Mouse (Mus musculus) neural tube, embryonic 13.5 days (tissue): ENCODE data around the gene Zfp758. TPM values are rescaled to one million over a fixed set of nuclear protein-coding genes. Genes with fewer than 3 reads are reported as not detected.

ENCODE experiments used
- polyA plus RNA-seq: library from polyadenylated mRNA; unstranded; fragments of >200 nt; fragmentation: Nextera tagmentation; extraction: Ambion mirVana; gene quantifications from 2 replicates; pipeline ENCODE4 v1.2.1, GENCODE M21; 2015

Gene Zfp758
- polyA plus RNA-seq, 1 experiment from 2014 or later = 8.3 TPM

Other genes with a start within 250 kb of the Zfp758 start
- gene Zfp947, start 195.3 kb upstream of the Zfp758 start, polyA plus RNA-seq = 1.1 and 1.2 TPM in 2 replicates
- 3.8 and 4.5 TPM in 2 replicates for gene Zfp994, start 135.8 kb upstream of the Zfp758 start, polyA plus RNA-seq
- gene CT030661.1, start 46.6 kb upstream of the Zfp758 start, polyA plus RNA-seq = 10.9 and 11.8 TPM in 2 replicates
- gene Zfp944, start 53 bp upstream of the Zfp758 start, polyA plus RNA-seq = 14.2 TPM in 2 replicates
- 36.8 and 40.1 TPM in 2 replicates for gene Zfp946, start 62.8 kb downstream of the Zfp758 start, polyA plus RNA-seq
- gene Vmn2r111, start 212.0 kb downstream of the Zfp758 start, polyA plus RNA-seq = not detected in 2 replicates
- gene Vmn2r112, start 239.5 kb downstream of the Zfp758 start, polyA plus RNA-seq = not detected in 2 replicates